Mouse (Mus musculus): Measurements from ENCODE around the gene Olfr870. TPM values are rescaled to one million over a fixed set of nuclear protein-coding genes. Genes with fewer than 3 reads are reported as not detected.

Olfr870 gene
- polyA plus RNA-seq (2014; fragmentation: Illumina TruSeq; extraction: RNeasy Lipid Tissue Mini Kit (QIAGEN cat#74804)) = not detected

GRCm38 (mm10) chr9:20173957-20174356 is at the start of gene Olfr870:
Gene Olfr870, minus strand, starts transcription at chr9:20174057.

DNA sequence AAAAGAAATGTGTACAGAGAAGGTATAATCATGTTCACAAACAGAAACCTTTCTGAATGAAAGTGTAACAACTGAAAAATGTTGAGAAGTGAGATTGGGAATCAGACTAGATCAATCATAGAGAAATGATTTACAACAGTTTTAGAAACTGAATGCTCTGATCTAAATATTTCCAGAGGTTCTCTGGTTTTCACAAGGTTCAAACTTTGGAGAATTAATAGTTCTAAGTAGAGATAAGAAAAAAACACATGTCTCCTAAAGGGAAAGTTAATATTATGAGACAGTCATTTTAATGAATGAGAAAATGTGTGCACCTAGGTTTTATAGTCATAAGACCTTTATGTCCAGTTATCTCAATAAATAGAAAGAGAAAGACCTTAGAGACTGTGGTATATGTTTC is 38.0 kb upstream of the Olfr870 start, which contains the start of gene Olfr871:
Gene Olfr871 (plus strand): TSS at position 301 of the 400 bp plus-strand sequence.

DNA sequence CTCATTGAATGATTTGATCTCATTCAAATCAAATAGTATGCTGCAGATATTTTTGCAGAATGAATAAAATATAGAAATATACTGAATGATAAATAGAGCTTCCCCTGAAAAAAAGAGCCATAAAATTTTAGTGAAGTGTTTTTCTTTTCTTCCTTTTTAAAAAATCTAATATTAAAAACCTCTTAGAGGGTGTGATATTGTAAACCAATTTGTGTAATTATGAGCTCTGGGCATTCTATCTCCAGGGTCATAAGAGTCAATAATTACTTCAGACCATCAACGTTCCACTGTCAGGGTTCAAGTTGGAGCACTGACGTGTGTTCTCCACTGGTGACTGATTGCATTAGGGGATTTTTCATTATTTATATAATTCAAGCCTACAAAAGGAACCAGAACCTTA is 45.1 kb downstream of the Olfr870 start, which contains the start of gene Olfr869:
Gene Olfr869 (plus strand): TSS at position 301 of the 400 bp plus-strand sequence.

Other genes with a start within 250 kb of the Olfr870 start
- not detected for gene Olfr866, start 146.0 kb downstream of the Olfr870 start, polyA plus RNA-seq (2014; fragmentation: Illumina TruSeq; extraction: RNeasy Lipid Tissue Mini Kit (QIAGEN cat#74804))
- not detected for gene Olfr867, start 116.5 kb downstream of the Olfr870 start, polyA plus RNA-seq (2014; fragmentation: Illumina TruSeq; extraction: RNeasy Lipid Tissue Mini Kit (QIAGEN cat#74804))
- not detected for gene Olfr868, start 75.4 kb downstream of the Olfr870 start, polyA plus RNA-seq (2014; fragmentation: Illumina TruSeq; extraction: RNeasy Lipid Tissue Mini Kit (QIAGEN cat#74804))
- not detected for gene Olfr869, start 45.0 kb downstream of the Olfr870 start, polyA plus RNA-seq (2014; fragmentation: Illumina TruSeq; extraction: RNeasy Lipid Tissue Mini Kit (QIAGEN cat#74804))
- gene Olfr871, start 38.1 kb upstream of the Olfr870 start, polyA plus RNA-seq (2014; fragmentation: Illumina TruSeq; extraction: RNeasy Lipid Tissue Mini Kit (QIAGEN cat#74804)) = not detected
- not detected for gene Olfr872, start 63.1 kb upstream of the Olfr870 start, polyA plus RNA-seq (2014; fragmentation: Illumina TruSeq; extraction: RNeasy Lipid Tissue Mini Kit (QIAGEN cat#74804))
- not detected for gene Olfr39, start 108.3 kb upstream of the Olfr870 start, polyA plus RNA-seq (2014; fragmentation: Illumina TruSeq; extraction: RNeasy Lipid Tissue Mini Kit (QIAGEN cat#74804))
- not detected for gene Olfr873, start 124.5 kb upstream of the Olfr870 start, polyA plus RNA-seq (2014; fragmentation: Illumina TruSeq; extraction: RNeasy Lipid Tissue Mini Kit (QIAGEN cat#74804))
- not detected for gene Olfr18, start 162.0 kb upstream of the Olfr870 start, polyA plus RNA-seq (2014; fragmentation: Illumina TruSeq; extraction: RNeasy Lipid Tissue Mini Kit (QIAGEN cat#74804))
- gene Zfp560, start 211.1 kb upstream of the Olfr870 start, polyA plus RNA-seq (2014; fragmentation: Illumina TruSeq; extraction: RNeasy Lipid Tissue Mini Kit (QIAGEN cat#74804)) = 32.7 TPM